Comparison of ENCODE assay signal across 33 mouse cellular contexts in the genomic region with DNA sequence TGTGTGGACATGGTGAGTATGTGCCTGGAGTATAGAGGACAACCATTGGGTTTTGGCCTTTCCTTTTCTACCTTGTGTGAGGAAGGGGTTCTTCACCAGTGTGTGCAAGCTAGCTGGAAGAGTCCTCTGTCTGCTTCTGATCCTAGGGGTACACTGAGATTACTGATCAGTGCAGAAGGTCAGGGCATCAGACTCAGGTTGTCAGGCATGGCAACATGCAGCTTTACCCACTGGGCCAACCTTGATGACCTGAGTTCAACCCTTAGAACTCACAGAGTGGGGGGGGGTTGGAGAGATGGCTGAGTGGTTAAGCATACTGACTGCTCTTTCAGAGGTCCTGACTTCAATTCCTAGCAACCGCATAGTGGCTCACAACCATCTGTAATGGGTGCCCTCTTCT. TPM values are rescaled to one million over a fixed set of nuclear protein-coding genes. Genes with fewer than 3 reads are reported as not detected.
DNase-seq lines count a peak whose midpoint lies in the region; ATAC-seq and TF ChIP-seq lines count a peak whose summit lies in the region.
"Had no signal": no experiment of that assay in that cellular context is flagged by ENCODE, and none has a peak within 500 bp of the region (broad histone marks: within the 10 kb centered on the region; RNA-seq: fewer than 3 reads in every experiment).

No protein-coding gene starts in this region.

- ATAC-seq in embryonic facial prominence, embryonic 14.5 days (ENCODE audit: low read depth) = peak; percentile 30; the same call in 1 of the 2 replicates
- no peak for ATAC-seq in heart, embryonic 11.5 days (replicated peaks; ENCODE audit: insufficient number of reproducible peaks, low FRiP score, low TSS enrichment)
- 0 out of 2 replicates have a peak, but pooled peaks have one; percentile 20 for ATAC-seq in midbrain, postnatal 0 days (ENCODE audit: low FRiP score)
- ATAC-seq in midbrain, embryonic 15.5 days (replicated peaks) = no peak
- ATAC-seq: activated CD4-positive, CD25-positive, alpha-beta regulatory T cell, adult 4 months; forebrain, embryonic 16.5 days; intestine, postnatal 0 days had no signal

- H3K4me3 ChIP-seq in embryonic facial prominence, embryonic 14.5 days (ENCODE audit: low read depth, low read length) = no peak overlapping the region
- no peak overlapping the region for H3K4me3 ChIP-seq in embryonic facial prominence, embryonic 10.5 days
- H3K4me3 ChIP-seq in heart, adult 2 months = no peak overlapping the region
- no peak overlapping the region for H3K4me3 ChIP-seq in heart, embryonic 11.5 days (ENCODE audit: low read depth, low read length)
- H3K4me3 ChIP-seq in midbrain, postnatal 0 days (ENCODE audit: low read depth, low read length) = no peak overlapping the region
- H3K4me3 ChIP-seq in midbrain, embryonic 15.5 days = no peak overlapping the region
- H3K4me3 ChIP-seq: embryonic facial prominence, embryonic 15.5 days; forebrain, embryonic 12.5 days; heart, embryonic 12.5 days; heart, embryonic 15.5 days; hindbrain, embryonic 10.5 days had no signal

- intact Hi-C loops in heart, adult 2 months (cut with DNase I) = no loop called here

- no peaks in the 10 kb centered on the region for H3K9me3 ChIP-seq in embryonic facial prominence, embryonic 14.5 days (ENCODE audit: control insufficient read depth, low read length)
- no peaks in the 10 kb centered on the region for H3K9me3 ChIP-seq in embryonic facial prominence, embryonic 10.5 days
- no peaks in the 10 kb centered on the region for H3K9me3 ChIP-seq in heart, embryonic 11.5 days (replicated peaks; ENCODE audit: control insufficient read depth, low read length)
- H3K9me3 ChIP-seq in midbrain, postnatal 0 days (ENCODE audit: low read length) = no peaks in the 10 kb centered on the region
- H3K9me3 ChIP-seq in midbrain, embryonic 15.5 days = no peaks in the 10 kb centered on the region
- H3K9me3 ChIP-seq: embryonic facial prominence, embryonic 15.5 days; forebrain, embryonic 12.5 days; heart, embryonic 12.5 days; heart, embryonic 15.5 days; hindbrain, embryonic 10.5 days had no signal

- 100% methylated on average over 1 of the region's 1 CpGs for WGBS in embryonic facial prominence, embryonic 14.5 days
- 98% methylated on average over 1 of the region's 1 CpGs for WGBS in embryonic facial prominence, embryonic 10.5 days
- 81% methylated on average over 1 of the region's 1 CpGs for WGBS in heart, adult 2 months
- 89% methylated on average over 1 of the region's 1 CpGs for WGBS in heart, embryonic 11.5 days (ENCODE audit: insufficient replicate concordance)
- WGBS in midbrain, postnatal 0 days = 94% methylated on average over 1 of the region's 1 CpGs
- 92% methylated on average over 1 of the region's 1 CpGs for WGBS in midbrain, embryonic 15.5 days

- no peaks in the 10 kb centered on the region for H3K79me2 ChIP-seq in heart, adult 2 months (replicated peaks; ENCODE audit: control insufficient read depth, insufficient read depth, low read length)

- 0 out of 2 replicates have a peak, but pooled peaks have one; percentile 10 for TF ChIP-seq POLR2A in heart, adult 2 months (IDR thresholded peaks at IDR 0.05; ENCODE audit: insufficient read depth, low read depth, low read length)

- H3K9ac ChIP-seq in embryonic facial prominence, embryonic 14.5 days (ENCODE audit: low read depth, low read length) = no peak overlapping the region
- H3K9ac ChIP-seq in heart, adult 2 months (ENCODE audit: low read depth, low read length) = no peak overlapping the region
- H3K9ac ChIP-seq in heart, embryonic 11.5 days (ENCODE audit: low read depth, low read length) = no peak overlapping the region
- no peak overlapping the region for H3K9ac ChIP-seq in midbrain, postnatal 0 days (replicated peaks; ENCODE audit: low read length, poor library complexity, severe bottlenecking)
- no peak overlapping the region for H3K9ac ChIP-seq in midbrain, embryonic 15.5 days
- H3K9ac ChIP-seq: embryonic facial prominence, embryonic 15.5 days; forebrain, embryonic 12.5 days; heart, embryonic 12.5 days; heart, embryonic 15.5 days; hindbrain, embryonic 14.5 days had no signal

- TF ChIP-seq EP300 in heart, adult 2 months (IDR thresholded peaks at IDR 0.05; ENCODE audit: insufficient read depth, low read depth, low read length) = no peak

- no peak for DNase-seq in embryonic facial prominence, embryonic 14.5 days (ENCODE audit: low spot score)
- DNase-seq in embryonic facial prominence, embryonic 10.5 days (ENCODE audit: low spot score) = no peak
- no peak for DNase-seq in heart, adult 2 months
- no peak for DNase-seq in midbrain, postnatal 0 days (ENCODE audit: low spot score)
- DNase-seq: adrenal gland, adult 8-10 months; adrenal gland, postnatal 25 days; cerebellum, adult 11-12 months; cerebellum, adult 8-10 months; cerebellum, postnatal 10 days; cerebellum, postnatal 36 days; embryo, embryonic 11 days; gastrocnemius, postnatal 10 days; heart, postnatal 10 days; heart, postnatal 36 days had no signal

- H3K27ac ChIP-seq in embryonic facial prominence, embryonic 14.5 days (replicated peaks; ENCODE audit: low read depth, low read length) = no peak overlapping the region
- H3K27ac ChIP-seq in embryonic facial prominence, embryonic 10.5 days (replicated peaks) = no peak overlapping the region
- H3K27ac ChIP-seq in heart, adult 2 months = no peak overlapping the region
- no peak overlapping the region for H3K27ac ChIP-seq in heart, embryonic 11.5 days (ENCODE audit: low read depth, low read length)
- no peak overlapping the region for H3K27ac ChIP-seq in midbrain, postnatal 0 days (ENCODE audit: low read depth, low read length)
- no peak overlapping the region for H3K27ac ChIP-seq in midbrain, embryonic 15.5 days
- H3K27ac ChIP-seq: embryonic facial prominence, embryonic 15.5 days; forebrain, embryonic 12.5 days; heart, embryonic 15.5 days; hindbrain, embryonic 10.5 days; hindbrain, embryonic 14.5 days had no signal

- no peaks in the 10 kb centered on the region for H3K27me3 ChIP-seq in embryonic facial prominence, embryonic 14.5 days (replicated peaks; ENCODE audit: control insufficient read depth, insufficient read depth, low read length)
- no peaks in the 10 kb centered on the region for H3K27me3 ChIP-seq in embryonic facial prominence, embryonic 10.5 days (replicated peaks; ENCODE audit: low read depth, poor library complexity, severe bottlenecking)
- no peaks in the 10 kb centered on the region for H3K27me3 ChIP-seq in heart, adult 2 months (ENCODE audit: control insufficient read depth, insufficient read depth, low read length)
- no peaks in the 10 kb centered on the region for H3K27me3 ChIP-seq in heart, embryonic 11.5 days (ENCODE audit: control insufficient read depth, insufficient read depth, low read length)
- no peaks in the 10 kb centered on the region for H3K27me3 ChIP-seq in midbrain, postnatal 0 days (ENCODE audit: insufficient read depth, low read length)
- no peaks in the 10 kb centered on the region for H3K27me3 ChIP-seq in midbrain, embryonic 15.5 days (replicated peaks)
- H3K27me3 ChIP-seq: embryonic facial prominence, embryonic 15.5 days; forebrain, embryonic 12.5 days; heart, embryonic 12.5 days; heart, embryonic 15.5 days had no signal

- H3K36me3 ChIP-seq in embryonic facial prominence, embryonic 14.5 days (ENCODE audit: control insufficient read depth, insufficient read depth, low read length) = peaks cover 38% of the 10 kb centered on the region
- H3K36me3 ChIP-seq in embryonic facial prominence, embryonic 10.5 days (replicated peaks) = peaks cover 53% of the 10 kb centered on the region
- peaks cover under 1% of the 10 kb centered on the region; the same call in 1 of the 2 replicates for H3K36me3 ChIP-seq in heart, adult 2 months (ENCODE audit: control insufficient read depth, insufficient read depth, low read length)
- H3K36me3 ChIP-seq in heart, embryonic 11.5 days (ENCODE audit: control insufficient read depth, insufficient read depth, low read length) = peaks cover 9% of the 10 kb centered on the region
- peaks cover 19% of the 10 kb centered on the region for H3K36me3 ChIP-seq in midbrain, postnatal 0 days (ENCODE audit: insufficient read depth, low read length)
- peaks cover 29% of the 10 kb centered on the region for H3K36me3 ChIP-seq in midbrain, embryonic 15.5 days (replicated peaks)

- H3K4me1 ChIP-seq in embryonic facial prominence, embryonic 14.5 days (ENCODE audit: control insufficient read depth, insufficient read depth, low read length) = no peaks in the 10 kb centered on the region
- H3K4me1 ChIP-seq in embryonic facial prominence, embryonic 10.5 days = peaks cover 4% of the 10 kb centered on the region; the same call in 1 of the 2 replicates
- no peaks in the 10 kb centered on the region for H3K4me1 ChIP-seq in heart, adult 2 months (ENCODE audit: control insufficient read depth, insufficient read depth, low read length)
- H3K4me1 ChIP-seq in heart, embryonic 11.5 days (ENCODE audit: control insufficient read depth, insufficient read depth, low read length) = no peaks in the 10 kb centered on the region
- no peaks in the 10 kb centered on the region for H3K4me1 ChIP-seq in midbrain, postnatal 0 days (ENCODE audit: insufficient read depth, low read length)
- no peaks in the 10 kb centered on the region for H3K4me1 ChIP-seq in midbrain, embryonic 15.5 days
- H3K4me1 ChIP-seq: embryonic facial prominence, embryonic 15.5 days; forebrain, embryonic 12.5 days; heart, embryonic 12.5 days; heart, embryonic 15.5 days; hindbrain, embryonic 10.5 days had no signal

- no peak for TF ChIP-seq CTCF in heart, adult 2 months (IDR thresholded peaks at IDR 0.05)
- no peak for TF ChIP-seq CTCF in midbrain, postnatal 0 days (IDR thresholded peaks at IDR 0.05)

- H3K4me2 ChIP-seq in embryonic facial prominence, embryonic 14.5 days (ENCODE audit: low read depth, low read length) = no peak overlapping the region
- no peak overlapping the region for H3K4me2 ChIP-seq in heart, embryonic 11.5 days
- no peak overlapping the region for H3K4me2 ChIP-seq in midbrain, postnatal 0 days (ENCODE audit: low read depth, low read length, poor library complexity, severe bottlenecking)
- H3K4me2 ChIP-seq in midbrain, embryonic 15.5 days = no peak overlapping the region
- H3K4me2 ChIP-seq: embryonic facial prominence, embryonic 15.5 days; forebrain, embryonic 12.5 days; heart, embryonic 12.5 days; heart, embryonic 15.5 days; hindbrain, embryonic 14.5 days had no signal

RNA-seq across cellular contexts. Expression of a gene that starts 13.4 kb away (rescaled TPM):
- 125 and 130 TPM in 2 replicates for polyA plus RNA-seq in embryonic facial prominence, embryonic 14.5 days (2014; fragmentation: Nextera tagmentation; extraction: Ambion mirVana)
- 144 and 150 TPM in 2 replicates for polyA plus RNA-seq in embryonic facial prominence, embryonic 10.5 days (2016; fragmentation: Nextera tagmentation; extraction: Ambion mirVana)
- 10 to 100 TPM; 52.6 to 53.7 TPM for total RNA-seq in heart, adult 2 months (2021)
- 7.7 and 16.7 TPM in 2 replicates for polyA plus RNA-seq in heart, adult 2 months (2012; rRNA removed)
- polyA plus RNA-seq in heart, embryonic 11.5 days (2014; fragmentation: Nextera tagmentation; extraction: Ambion mirVana) = 120 and 126 TPM in 2 replicates
- 33.2 and 34.4 TPM in 2 replicates for total RNA-seq in midbrain, postnatal 0 days (2014; rRNA removed)
- polyA plus RNA-seq in midbrain, postnatal 0 days (2015; fragmentation: Nextera tagmentation; extraction: Ambion mirVana) = 112 and 116 TPM in 2 replicates
- 129 and 135 TPM in 2 replicates for polyA plus RNA-seq in midbrain, embryonic 15.5 days (2015; fragmentation: Nextera tagmentation; extraction: Ambion mirVana)

RNA-seq across cellular contexts. Expression of a gene that starts 13.5 kb away (rescaled TPM):
- polyA plus RNA-seq in embryonic facial prominence, embryonic 14.5 days (2014; fragmentation: Nextera tagmentation; extraction: Ambion mirVana) = 24.5 and 25.1 TPM in 2 replicates
- 29.0 and 30.6 TPM in 2 replicates for polyA plus RNA-seq in embryonic facial prominence, embryonic 10.5 days (2016; fragmentation: Nextera tagmentation; extraction: Ambion mirVana)
- 10 to 100 TPM; 47.6 to 54.0 TPM for total RNA-seq in heart, adult 2 months (2021)
- 8.6 and 20.0 TPM in 2 replicates for polyA plus RNA-seq in heart, adult 2 months (2012; rRNA removed)
- polyA plus RNA-seq in heart, embryonic 11.5 days (2014; fragmentation: Nextera tagmentation; extraction: Ambion mirVana) = 24.6 and 27.2 TPM in 2 replicates
- total RNA-seq in midbrain, postnatal 0 days (2014; rRNA removed) = 6.6 and 12.4 TPM in 2 replicates
- 16.7 and 19.6 TPM in 2 replicates for polyA plus RNA-seq in midbrain, postnatal 0 days (2015; fragmentation: Nextera tagmentation; extraction: Ambion mirVana)
- 21.1 and 23.6 TPM in 2 replicates for polyA plus RNA-seq in midbrain, embryonic 15.5 days (2015; fragmentation: Nextera tagmentation; extraction: Ambion mirVana)

RNA-seq across cellular contexts. Expression of a gene that starts 26.8 kb away (rescaled TPM):
- not detected in 2 replicates for polyA plus RNA-seq in embryonic facial prominence, embryonic 14.5 days (2014; fragmentation: Nextera tagmentation; extraction: Ambion mirVana)
- polyA plus RNA-seq in embryonic facial prominence, embryonic 10.5 days (2016; fragmentation: Nextera tagmentation; extraction: Ambion mirVana) = not detected in 2 replicates
- not detected for total RNA-seq in heart, adult 2 months (2021)
- not detected in 2 replicates for polyA plus RNA-seq in heart, adult 2 months (2012; rRNA removed)
- not detected in 2 replicates for polyA plus RNA-seq in heart, embryonic 11.5 days (2014; fragmentation: Nextera tagmentation; extraction: Ambion mirVana)
- not detected in 2 replicates for total RNA-seq in midbrain, postnatal 0 days (2014; rRNA removed)
- not detected in 2 replicates for polyA plus RNA-seq in midbrain, postnatal 0 days (2015; fragmentation: Nextera tagmentation; extraction: Ambion mirVana)
- polyA plus RNA-seq in midbrain, embryonic 15.5 days (2015; fragmentation: Nextera tagmentation; extraction: Ambion mirVana) = not detected in 2 replicates
- total RNA-seq: adrenal gland, adult 8-10 months; adrenal gland, postnatal 25 days; ES-E14; gastrocnemius, adult 18-20 months; gastrocnemius, postnatal 10 days; gastrocnemius, postnatal 4 days; heart, adult 8-10 months; heart, postnatal 10 days; heart, postnatal 36 days had no signal
- polyA plus RNA-seq: activated CD4-positive, CD25-positive, alpha-beta regulatory T cell, adult 4 months; brain, embryonic 14.5 days; cortical plate, adult 2 months; embryonic facial prominence, embryonic 11.5 days; embryonic facial prominence, embryonic 15.5 days; forebrain, embryonic 12.5 days; forebrain, embryonic 16.5 days; heart, embryonic 12.5 days; heart, embryonic 15.5 days; hindbrain, embryonic 10.5 days; hindbrain, embryonic 14.5 days; intestine, embryonic 14.5 days; intestine, postnatal 0 days had no signal

Comparison
In these comparisons a context has a peak if more than half of its experiments do, and no peak if none do; other contexts are left out.
1. ATAC-seq: peak in embryonic facial prominence, embryonic 14.5 days (single experiment) and midbrain, postnatal 0 days (single experiment); none in heart, embryonic 11.5 days (single experiment) and midbrain, embryonic 15.5 days (single experiment).